Mouse (Mus musculus): ENCODE data around the gene Gmcl1.
A peak's percentile ranks its signal among the peaks of the same experiment; 100 is the strongest.

Gmcl1 gene

GRCm38 (mm10) chr6:86733183-86733876 is at the start of gene Gmcl1:
Gmcl1 (minus strand) TSS chr6:86733383.
- DNase-seq (ENCODE audit: low spot score in 2 of 2): peak; percentile 88 to 96

GRCm38 (mm10) chr6:86782342-86782741 is 49.2 kb upstream of the Gmcl1 start:
- DNase-seq (ENCODE audit: low spot score in 2 of 2): no peak

- DNase-seq (ENCODE audit: low spot score in 2 of 2): no peak
Observed at GRCm38 (mm10) chr6:86781361-86781957, 48.3 kb upstream of the Gmcl1 start.

- DNase-seq (ENCODE audit: low spot score in 2 of 2): no peak
Observed at GRCm38 (mm10) chr6:86778910-86779594, 45.9 kb upstream of the Gmcl1 start.

GRCm38 (mm10) chr6:86777181-86777580 is 44.0 kb upstream of the Gmcl1 start:
- no peak for DNase-seq (ENCODE audit: low spot score in 2 of 2)

GRCm38 (mm10) chr6:86776706-86777071 is 43.5 kb upstream of the Gmcl1 start:
- no peak for DNase-seq (ENCODE audit: low spot score in 2 of 2)

GRCm38 (mm10) chr6:86776001-86776705 is 43.0 kb upstream of the Gmcl1 start:
- no peak for DNase-seq (ENCODE audit: low spot score in 2 of 2)

GRCm38 (mm10) chr6:86774937-86775336 is 41.8 kb upstream of the Gmcl1 start:
- no peak for DNase-seq (ENCODE audit: low spot score in 2 of 2)

GRCm38 (mm10) chr6:86773830-86774229 is 40.6 kb upstream of the Gmcl1 start:
- DNase-seq (ENCODE audit: low spot score in 2 of 2): no peak

GRCm38 (mm10) chr6:86772631-86773030 is 39.4 kb upstream of the Gmcl1 start:
- DNase-seq (ENCODE audit: low spot score in 2 of 2): no peak

GRCm38 (mm10) chr6:86768938-86769337 is 35.8 kb upstream of the Gmcl1 start:
- DNase-seq (ENCODE audit: low spot score in 2 of 2): no peak

GRCm38 (mm10) chr6:86768186-86768776 is 35.1 kb upstream of the Gmcl1 start:
- no peak for DNase-seq (ENCODE audit: low spot score in 2 of 2)

- DNase-seq (ENCODE audit: low spot score in 2 of 2): no peak
Observed at GRCm38 (mm10) chr6:86767465-86767864, 34.3 kb upstream of the Gmcl1 start.

- no peak for DNase-seq (ENCODE audit: low spot score in 2 of 2)
Observed at GRCm38 (mm10) chr6:86765637-86766059, 32.5 kb upstream of the Gmcl1 start.

- no peak for DNase-seq (ENCODE audit: low spot score in 2 of 2)
Observed at GRCm38 (mm10) chr6:86754105-86754863, 21.1 kb upstream of the Gmcl1 start.

GRCm38 (mm10) chr6:86752843-86753485 is 19.8 kb upstream of the Gmcl1 start:
- no peak for DNase-seq (ENCODE audit: low spot score in 2 of 2)

- no peak for DNase-seq (ENCODE audit: low spot score in 2 of 2)
Observed at GRCm38 (mm10) chr6:86750961-86751360, 17.8 kb upstream of the Gmcl1 start.

- DNase-seq (ENCODE audit: low spot score in 2 of 2): no peak
Observed at GRCm38 (mm10) chr6:86749817-86750216, 16.6 kb upstream of the Gmcl1 start.

- DNase-seq (ENCODE audit: low spot score in 2 of 2): peak; percentile 12 to 51
Observed at GRCm38 (mm10) chr6:86747171-86747570, 14.0 kb upstream of the Gmcl1 start.

GRCm38 (mm10) chr6:86740652-86741051 is 7.5 kb upstream of the Gmcl1 start:
- DNase-seq (ENCODE audit: low spot score in 2 of 2): no peak

GRCm38 (mm10) chr6:86736830-86737229 is 3.6 kb upstream of the Gmcl1 start:
- DNase-seq (ENCODE audit: low spot score in 2 of 2): no peak
